Mouse (Mus musculus) layer of hippocampus, adult 2 months (tissue): ENCODE results near the gene Psip1. TPM values are rescaled to one million over a fixed set of nuclear protein-coding genes. Genes with fewer than 3 reads are reported as not detected.
A peak's percentile ranks its signal among the peaks of the same experiment; 100 is the strongest.

Source experiments
- DNase-seq, 2 experiments: peaks; one replicate each; pipeline ENCODE4 v3.0.0; 2022; ENCODE audit warnings: low spot score in 2 of 2
- H3K27ac ChIP-seq: fragments of 200-600 bp; 2 replicates; pipeline ENCODE4 v1.8.1; 2022
- H3K4me3 ChIP-seq: fragments of 200-600 bp; 2 replicates; pipeline ENCODE4 v1.8.1; 2022; ENCODE audit warnings: mild to moderate bottlenecking
- CTCF ChIP-seq: fragments of 200-600 bp; conservative IDR thresholded peaks from 2 replicates; pipeline ENCODE4 v1.8.1; 2022; ENCODE audit warnings: antibody characterized with exemption, mild to moderate bottlenecking, moderate library complexity
- total RNA-seq, 2 experiments: library from RNA; stranded (reverse); gene quantifications; 2 replicates each; pipeline ENCODE4 v1.2.3; 2021

Psip1 gene
- total RNA-seq, 2 experiments from 2014 or later = 215 to 218 TPM

- Histone ChIP-seq H3K27ac (no peak overlapping the region), H3K4me3 (no peak overlapping the region)
- TF ChIP-seq CTCF = peak; percentile 57
- DNase-seq = no peak
These were observed 57.4 kb downstream of the Psip1 start for GRCm38 (mm10) chr4:83428845-83429244.

- Histone ChIP-seq H3K27ac (no peak overlapping the region), H3K4me3 (no peak overlapping the region)
- no peak for DNase-seq
- TF ChIP-seq CTCF = no peak
These were observed 58.6 kb downstream of the Psip1 start for GRCm38 (mm10) chr4:83427696-83428095.

GRCm38 (mm10) chr4:83427141-83427540 lies 59.1 kb downstream of the Psip1 start:
- no peak overlapping the region for H3K4me3 ChIP-seq
- no peak for TF ChIP-seq CTCF
- no peak for DNase-seq
- H3K27ac ChIP-seq = no peak overlapping the region

- Histone ChIP-seq H3K27ac (no peak overlapping the region), H3K4me3 (no peak overlapping the region)
- no peak for TF ChIP-seq CTCF
- no peak for DNase-seq
These were observed 61.1 kb downstream of the Psip1 start for GRCm38 (mm10) chr4:83425119-83425518.

GRCm38 (mm10) chr4:83423641-83424040 lies 62.6 kb downstream of the Psip1 start:
- DNase-seq = no peak
- Histone ChIP-seq H3K4me3 (no peak overlapping the region), H3K27ac (no peak overlapping the region)
- TF ChIP-seq CTCF = no peak

- no peak for TF ChIP-seq CTCF
- no peak overlapping the region for H3K27ac ChIP-seq
- peak overlapping the region; percentile 90 for H3K4me3 ChIP-seq
- no peak for DNase-seq
These were observed 67.5 kb downstream of the Psip1 start for GRCm38 (mm10) chr4:83418781-83419180.

- TF ChIP-seq CTCF = no peak
- DNase-seq = no peak
- Histone ChIP-seq H3K27ac (peak overlapping the region; percentile 95), H3K4me3 (peak overlapping the region; percentile 90)
These were observed 68.5 kb downstream of the Psip1 start for GRCm38 (mm10) chr4:83417820-83418186.

GRCm38 (mm10) chr4:83417160-83417819 lies 69.0 kb downstream of the Psip1 start, which contains the start of gene Snapc3:
TSS of gene Snapc3 (plus strand) at chr4:83417724.
- DNase-seq = peak; percentile 97 to 98
- TF ChIP-seq CTCF = peak; percentile 23; the same call in 1 of the 2 replicates

GRCm38 (mm10) chr4:83414241-83414824 lies 71.9 kb downstream of the Psip1 start:
- no peak for TF ChIP-seq CTCF
- DNase-seq = no peak
- Histone ChIP-seq H3K27ac (no peak overlapping the region), H3K4me3 (no peak overlapping the region)

More at GRCm38 (mm10) chr4:83417160-83417819, 69.0 kb downstream of the Psip1 start, which contains the start of gene Snapc3:
- Histone ChIP-seq H3K4me3 (peak within 1 kb of the TSS; percentile 90), H3K27ac (peak within 1 kb of the TSS; percentile 95)

- TF ChIP-seq CTCF = no peak
- H3K27ac ChIP-seq = no peak overlapping the region
- H3K4me3 ChIP-seq = no peak overlapping the region
- DNase-seq = no peak
These were observed 74.2 kb downstream of the Psip1 start for GRCm38 (mm10) chr4:83412060-83412459.

GRCm38 (mm10) chr4:83409867-83410505 lies 76.3 kb downstream of the Psip1 start:
- peak in 1 of 2 experiments; percentile 15 for DNase-seq
- Histone ChIP-seq H3K27ac (no peak overlapping the region), H3K4me3 (no peak overlapping the region)
- peak; percentile 79 for TF ChIP-seq CTCF

GRCm38 (mm10) chr4:83407688-83408087 lies 78.6 kb downstream of the Psip1 start:
- Histone ChIP-seq H3K27ac (no peak overlapping the region), H3K4me3 (no peak overlapping the region)
- no peak for DNase-seq
- TF ChIP-seq CTCF = no peak

Other genes with a start within 250 kb of the Psip1 start
- gene Ttc39b, start 162.2 kb downstream of the Psip1 start, total RNA-seq = 10 to 100 TPM; 34.6 to 37.0 TPM
- 10 to 100 TPM; 37.0 to 39.7 TPM for gene Snapc3, start 68.7 kb downstream of the Psip1 start, total RNA-seq
- gene Ccdc171, start 39.1 kb upstream of the Psip1 start, total RNA-seq = 1 to 10 TPM; 4.1 to 5.1 TPM